In genomic region chr7:133638821-133639220, GRCm38 (mm10) we compare ENCODE assay signal across 8 mouse cellular contexts. TPM values are rescaled to one million over a fixed set of nuclear protein-coding genes. Genes with fewer than 3 reads are reported as not detected.
DNase-seq lines count a peak whose midpoint lies in the region; ATAC-seq and TF ChIP-seq lines count a peak whose summit lies in the region.

No protein-coding gene starts in this region.

- TF ChIP-seq EP300 in heart, postnatal 0 days (IDR thresholded peaks at IDR 0.05; ENCODE audit: low read depth), result no peak

- peak overlapping the region; percentile 95; the same call in 1 of the 2 replicates for H3K4me3 ChIP-seq in heart, postnatal 0 days (ENCODE audit: low read depth, low read length)
- H3K4me3 ChIP-seq in embryonic facial prominence, embryonic 11.5 days (ENCODE audit: low read depth, low read length), result no peak overlapping the region
- H3K4me3 ChIP-seq in intestine, embryonic 15.5 days (replicated peaks), result peak overlapping the region; percentile 74; the same call in 1 of the 2 replicates
- peak overlapping the region; percentile 91 for H3K4me3 ChIP-seq in macrophage (ENCODE audit: inconsistent target)
- no peak overlapping the region for H3K4me3 ChIP-seq in heart, embryonic 12.5 days

- H3K9ac ChIP-seq in heart, postnatal 0 days (replicated peaks; ENCODE audit: low read depth, low read length), result no peak overlapping the region
- no peak overlapping the region for H3K9ac ChIP-seq in embryonic facial prominence, embryonic 11.5 days (replicated peaks; ENCODE audit: low read length)
- no peak overlapping the region for H3K9ac ChIP-seq in intestine, embryonic 15.5 days
- H3K9ac ChIP-seq in heart, embryonic 12.5 days, result no peak overlapping the region

- no peak for DNase-seq in heart, postnatal 0 days (ENCODE audit: low spot score)
- no peak for DNase-seq in heart, postnatal 4 days
- DNase-seq in embryonic facial prominence, embryonic 11.5 days (ENCODE audit: low spot score), result no peak
- DNase-seq in gastrocnemius, adult 8-10 months (ENCODE audit: low spot score in 2 of 2), result no peak
- DNase-seq in kidney, adult 11 months, result no peak

- H3K36me3 ChIP-seq in heart, postnatal 0 days (replicated peaks; ENCODE audit: control insufficient read depth, insufficient read depth, low read length), result peaks cover 34% of the 10 kb centered on the region
- H3K36me3 ChIP-seq in embryonic facial prominence, embryonic 11.5 days (replicated peaks; ENCODE audit: control insufficient read depth, insufficient read depth, low read depth, low read length), result peaks cover under 1% of the 10 kb centered on the region
- H3K36me3 ChIP-seq in intestine, embryonic 15.5 days, result peaks cover 27% of the 10 kb centered on the region
- H3K36me3 ChIP-seq in macrophage (ENCODE audit: inconsistent target), result peaks cover 28% of the 10 kb centered on the region
- peaks cover 37% of the 10 kb centered on the region for H3K36me3 ChIP-seq in heart, embryonic 12.5 days

- 89% methylated on average over 13 of the region's 13 CpGs for WGBS in heart, postnatal 0 days
- 91% methylated on average over 13 of the region's 13 CpGs for WGBS in embryonic facial prominence, embryonic 11.5 days
- 92% methylated on average over 13 of the region's 13 CpGs for WGBS in intestine, embryonic 15.5 days
- 93% methylated on average over 13 of the region's 13 CpGs for WGBS in macrophage (ENCODE audit: missing documents)
- 90% methylated on average over 13 of the region's 13 CpGs for WGBS in heart, embryonic 12.5 days

- no peak for TF ChIP-seq CTCF in heart, postnatal 0 days (IDR thresholded peaks at IDR 0.05; ENCODE audit: low read depth)

- no peaks in the 10 kb centered on the region for H3K27me3 ChIP-seq in heart, postnatal 0 days (ENCODE audit: control insufficient read depth, insufficient read depth, low read length)
- H3K27me3 ChIP-seq in embryonic facial prominence, embryonic 11.5 days (ENCODE audit: control insufficient read depth, insufficient read depth, low read length), result no peaks in the 10 kb centered on the region
- no peaks in the 10 kb centered on the region for H3K27me3 ChIP-seq in intestine, embryonic 15.5 days (replicated peaks)
- no peaks in the 10 kb centered on the region for H3K27me3 ChIP-seq in heart, embryonic 12.5 days (replicated peaks)

- H3K27ac ChIP-seq in heart, postnatal 0 days (ENCODE audit: low read depth), result no peak overlapping the region
- H3K27ac ChIP-seq in embryonic facial prominence, embryonic 11.5 days (replicated peaks; ENCODE audit: low read depth, low read length), result no peak overlapping the region
- H3K27ac ChIP-seq in intestine, embryonic 15.5 days, result no peak overlapping the region
- no peak overlapping the region for H3K27ac ChIP-seq in macrophage
- H3K27ac ChIP-seq in heart, embryonic 12.5 days (ENCODE audit: poor library complexity, severe bottlenecking), result no peak overlapping the region

- H3K79me2 ChIP-seq in macrophage (ENCODE audit: inconsistent target), result peaks cover 30% of the 10 kb centered on the region

- H3K9me3 ChIP-seq in heart, postnatal 0 days (replicated peaks; ENCODE audit: control insufficient read depth, low read length), result no peaks in the 10 kb centered on the region
- H3K9me3 ChIP-seq in embryonic facial prominence, embryonic 11.5 days (replicated peaks; ENCODE audit: control insufficient read depth, low read length), result no peaks in the 10 kb centered on the region
- no peaks in the 10 kb centered on the region for H3K9me3 ChIP-seq in intestine, embryonic 15.5 days
- H3K9me3 ChIP-seq in heart, embryonic 12.5 days (replicated peaks), result no peaks in the 10 kb centered on the region

- H3K4me1 ChIP-seq in heart, postnatal 0 days (ENCODE audit: control insufficient read depth, insufficient read depth), result peaks cover 7% of the 10 kb centered on the region; the same call in 1 of the 2 replicates
- no peaks in the 10 kb centered on the region; the same call in 1 of the 2 replicates for H3K4me1 ChIP-seq in embryonic facial prominence, embryonic 11.5 days (ENCODE audit: control insufficient read depth, insufficient read depth, low read length)
- peaks cover 10% of the 10 kb centered on the region; the same call in 1 of the 2 replicates for H3K4me1 ChIP-seq in intestine, embryonic 15.5 days (replicated peaks)
- H3K4me1 ChIP-seq in heart, embryonic 12.5 days (replicated peaks), result peaks cover 9% of the 10 kb centered on the region; the same call in 1 of the 2 replicates

- ATAC-seq in heart, postnatal 0 days (ENCODE audit: insufficient read depth, low read depth), result no peak
- no peak for ATAC-seq in embryonic facial prominence, embryonic 11.5 days (replicated peaks; ENCODE audit: insufficient number of reproducible peaks, low FRiP score, low TSS enrichment, low read depth)
- ATAC-seq in intestine, embryonic 15.5 days, result no peak
- no peak for ATAC-seq in heart, embryonic 12.5 days (ENCODE audit: insufficient number of reproducible peaks, low FRiP score)

- H3K4me2 ChIP-seq in heart, postnatal 0 days (ENCODE audit: low read depth, low read length), result peak overlapping the region; percentile 96
- peak overlapping the region; percentile 80; the same call in 1 of the 2 replicates for H3K4me2 ChIP-seq in embryonic facial prominence, embryonic 11.5 days (ENCODE audit: low read depth, low read length)
- H3K4me2 ChIP-seq in intestine, embryonic 15.5 days (replicated peaks), result peak overlapping the region; percentile 71
- no peak overlapping the region for H3K4me2 ChIP-seq in heart, embryonic 12.5 days

RNA-seq across cellular contexts. Expression of gene Edrf1, which starts 1.5 kb away (rescaled TPM):
- 6.3 and 19.4 TPM in 2 replicates for total RNA-seq in heart, postnatal 0 days (2014; rRNA removed; ENCODE audit: low replicate concordance)
- 7.3 and 8.4 TPM in 2 replicates for polyA plus RNA-seq in heart, postnatal 0 days (2015; fragmentation: Nextera tagmentation; extraction: Ambion mirVana)
- total RNA-seq in heart, postnatal 4 days (2021), result 10 to 100 TPM; 10.9 to 13.0 TPM
- polyA plus RNA-seq in embryonic facial prominence, embryonic 11.5 days (2014; fragmentation: Nextera tagmentation; extraction: Ambion mirVana), result 29.2 and 37.2 TPM in 2 replicates
- 16.9 TPM in 2 replicates for polyA plus RNA-seq in intestine, embryonic 15.5 days (2015; fragmentation: Nextera tagmentation; extraction: Ambion mirVana)
- 10 to 100 TPM; 18.3 to 95.9 (median 58.6) TPM for total RNA-seq in macrophage (2018; cell fraction: chromatin; rRNA removed)
- total RNA-seq in macrophage (2018; cell fraction: cytosol; rRNA removed), result 10 to 100 TPM in 4 of 26 experiments, 1 to 10 TPM in 22; 3.2 to 12.6 (median 7.6) TPM
- 10 to 100 TPM; 11.1 to 45.5 (median 25.4) TPM for total RNA-seq in macrophage (2018; cell fraction: nucleus; rRNA removed)
- polyA plus RNA-seq in macrophage (2018), result 4.9 to 9.3 TPM (median 7.0 TPM) in 3 replicates
- total RNA-seq in gastrocnemius, adult 8-10 months (2022), result 1 to 10 TPM; 6.2 to 8.1 (median 7.8) TPM
- polyA plus RNA-seq in heart, embryonic 12.5 days (2016; fragmentation: Nextera tagmentation; extraction: Ambion mirVana), result 14.9 and 16.3 TPM in 2 replicates

RNA-seq across cellular contexts. Expression of gene Tex36, which starts 36.9 kb away (rescaled TPM):
- total RNA-seq in heart, postnatal 0 days (2014; rRNA removed; ENCODE audit: low replicate concordance), result not detected in 2 replicates
- polyA plus RNA-seq in heart, postnatal 0 days (2015; fragmentation: Nextera tagmentation; extraction: Ambion mirVana), result not detected in 2 replicates
- total RNA-seq in heart, postnatal 4 days (2021), result not detected
- polyA plus RNA-seq in embryonic facial prominence, embryonic 11.5 days (2014; fragmentation: Nextera tagmentation; extraction: Ambion mirVana), result not detected in 2 replicates
- polyA plus RNA-seq in intestine, embryonic 15.5 days (2015; fragmentation: Nextera tagmentation; extraction: Ambion mirVana), result 0.18 TPM in 1 of 2 replicates, not detected in the other
- total RNA-seq in macrophage (2018; cell fraction: chromatin; rRNA removed), result not detected
- total RNA-seq in macrophage (2018; cell fraction: cytosol; rRNA removed), result not detected
- total RNA-seq in macrophage (2018; cell fraction: nucleus; rRNA removed), result not detected
- not detected in 3 replicates for polyA plus RNA-seq in macrophage (2018)
- not detected for total RNA-seq in gastrocnemius, adult 8-10 months (2022)
- polyA plus RNA-seq in heart, embryonic 12.5 days (2016; fragmentation: Nextera tagmentation; extraction: Ambion mirVana), result not detected in 2 replicates

RNA-seq across cellular contexts. Expression of gene Mmp21, which starts 41.0 kb away (rescaled TPM):
- not detected in 2 replicates for total RNA-seq in heart, postnatal 0 days (2014; rRNA removed; ENCODE audit: low replicate concordance)
- polyA plus RNA-seq in heart, postnatal 0 days (2015; fragmentation: Nextera tagmentation; extraction: Ambion mirVana), result not detected in 2 replicates
- total RNA-seq in heart, postnatal 4 days (2021), result not detected
- polyA plus RNA-seq in embryonic facial prominence, embryonic 11.5 days (2014; fragmentation: Nextera tagmentation; extraction: Ambion mirVana), result 0.13 and 0.14 TPM in 2 replicates
- 0.09 TPM in 1 of 2 replicates, not detected in the other for polyA plus RNA-seq in intestine, embryonic 15.5 days (2015; fragmentation: Nextera tagmentation; extraction: Ambion mirVana)
- total RNA-seq in macrophage (2018; cell fraction: chromatin; rRNA removed), result not detected
- not detected for total RNA-seq in macrophage (2018; cell fraction: cytosol; rRNA removed)
- total RNA-seq in macrophage (2018; cell fraction: nucleus; rRNA removed), result not detected
- polyA plus RNA-seq in macrophage (2018), result not detected in 3 replicates
- total RNA-seq in gastrocnemius, adult 8-10 months (2022), result not detected
- 0.09 TPM in 1 of 2 replicates, not detected in the other for polyA plus RNA-seq in heart, embryonic 12.5 days (2016; fragmentation: Nextera tagmentation; extraction: Ambion mirVana)

Comparison
In these comparisons a context has a peak if more than half of its experiments do, and no peak if none do; other contexts are left out.
1. H3K4me3 ChIP-seq: peak in heart, postnatal 0 days (single experiment), intestine, embryonic 15.5 days (single experiment) and macrophage (single experiment); none in embryonic facial prominence, embryonic 11.5 days (single experiment) and heart, embryonic 12.5 days (single experiment).